Mouse (Mus musculus) neutrophil, adult 5-6 weeks (primary cell): ENCODE measurements around the gene 2200002D01Rik. TPM values are rescaled to one million over a fixed set of nuclear protein-coding genes. Genes with fewer than 3 reads are reported as not detected.
"Not testable (repeated sequence)": the region's sequence is repeated elsewhere in the genome, so short reads cannot be mapped to it uniquely, and the experiment has no call there.

Experiments used
- ATAC-seq: fragments of 151-379, 151-347 bp; 2 replicates; pipeline ENCODE4 v1.8.0; 2017; ENCODE audit warnings: mild to moderate bottlenecking, moderate TSS enrichment; ENCODE audit not compliant: insufficient number of reproducible peaks, poor library complexity, low FRiP score, severe bottlenecking; ENCODE audit errors: extremely low read depth
- total RNA-seq: library from RNA; stranded (forward); fragments of 200-1000 nt; gene quantifications from 2 replicates; pipeline ENCODE4 v1.2.3, GENCODE M21; 2017

2200002D01Rik gene
- total RNA-seq, 1 experiment from 2014 or later, result 2.4 TPM

GRCm38 (mm10) chr7:29212775-29213560, 35.3 kb downstream of the 2200002D01Rik start:
- ATAC-seq, result not testable (repeated sequence)

- ATAC-seq, result no peak
Observed at GRCm38 (mm10) chr7:29212199-29212765, 36.0 kb downstream of the 2200002D01Rik start.

GRCm38 (mm10) chr7:29211415-29212198, 36.7 kb downstream of the 2200002D01Rik start:
- ATAC-seq, result peak; percentile 65

GRCm38 (mm10) chr7:29211013-29211412, 37.3 kb downstream of the 2200002D01Rik start:
- peak; percentile 24; the same call in 1 of the 2 replicates for ATAC-seq

GRCm38 (mm10) chr7:29202577-29202976, 45.7 kb downstream of the 2200002D01Rik start:
- ATAC-seq, result no peak

Other genes starting within 250 kb of the 2200002D01Rik start
- 0.61 and 1.0 TPM in 2 replicates for gene Ryr1, start 123.3 kb downstream of the 2200002D01Rik start, total RNA-seq
- 108 and 138 TPM in 2 replicates for gene Rasgrp4, start 113.6 kb downstream of the 2200002D01Rik start, total RNA-seq
- 23.3 and 26.8 TPM in 2 replicates for gene Fam98c, start 92.2 kb downstream of the 2200002D01Rik start, total RNA-seq
- 0.47 TPM in 1 of 2 replicates, not detected in the other for gene Ggn, start 78.3 kb downstream of the 2200002D01Rik start, total RNA-seq
- gene Spred3, start 78.1 kb downstream of the 2200002D01Rik start, total RNA-seq, result 0.58 and 0.98 TPM in 2 replicates
- 122 and 123 TPM in 2 replicates for gene Psmd8, start 67.8 kb downstream of the 2200002D01Rik start, total RNA-seq
- gene Catsperg1, start 34.4 kb downstream of the 2200002D01Rik start, total RNA-seq, result 0.98 and 3.6 TPM in 2 replicates
- 1.7 and 3.7 TPM in 2 replicates for gene Kcnk6, start 16.0 kb downstream of the 2200002D01Rik start, total RNA-seq
- gene Yif1b, start 10.1 kb downstream of the 2200002D01Rik start, total RNA-seq, result 4.4 and 5.2 TPM in 2 replicates
- 14.1 and 14.3 TPM in 2 replicates for gene Spint2, start 33.4 kb upstream of the 2200002D01Rik start, total RNA-seq
- not detected in 2 replicates for gene Ppp1r14a, start 40.8 kb upstream of the 2200002D01Rik start, total RNA-seq
- gene Dpf1, start 55.5 kb upstream of the 2200002D01Rik start, total RNA-seq, result not detected in 2 replicates